In genomic region chr7:65783773-65784172, GRCm38 (mm10) we compare ENCODE assay signal across 22 mouse cellular contexts.
"Had no signal": no experiment of that assay in that cellular context is flagged by ENCODE, and none has a peak within 500 bp of the region (broad histone marks: within the 10 kb centered on the region; RNA-seq: fewer than 3 reads in every experiment).

No protein-coding gene starts in this region.

- H3K4me2 ChIP-seq: heart, embryonic 12.5 days; hindbrain, embryonic 13.5 days; hindbrain, embryonic 15.5 days; limb, embryonic 12.5 days; liver, embryonic 11.5 days; liver, embryonic 13.5 days; liver, embryonic 15.5 days had no signal

- H3K36me3 ChIP-seq: heart, embryonic 10.5 days; heart, embryonic 12.5 days; hindbrain, embryonic 13.5 days; hindbrain, embryonic 15.5 days; limb, embryonic 12.5 days; liver, embryonic 13.5 days; liver, embryonic 15.5 days had no signal

- ATAC-seq: forebrain, postnatal 0 days; hindbrain, postnatal 0 days; intestine, embryonic 16.5 days had no signal

- H3K4me3 ChIP-seq: heart, embryonic 10.5 days; heart, embryonic 12.5 days; hindbrain, embryonic 13.5 days; hindbrain, embryonic 15.5 days; limb, embryonic 12.5 days; liver, embryonic 13.5 days; liver, embryonic 15.5 days had no signal

- DNase-seq: forebrain, postnatal 0 days; gastrocnemius, postnatal 14 days; gastrocnemius, postnatal 36 days; heart, adult 18-20 months; heart, postnatal 10 days; kidney, adult 11 months; kidney, adult 8-10 months; kidney, postnatal 14 days; layer of hippocampus, adult 9-11 months; layer of hippocampus, postnatal 36 days; left cerebral cortex, postnatal 4 days; liver; liver, embryonic 13.5 days had no signal

- H3K9me3 ChIP-seq: heart, embryonic 10.5 days; heart, embryonic 12.5 days; hindbrain, embryonic 13.5 days; hindbrain, embryonic 15.5 days; limb, embryonic 12.5 days; liver, embryonic 13.5 days; liver, embryonic 15.5 days had no signal

- H3K27me3 ChIP-seq: hindbrain, embryonic 13.5 days; hindbrain, embryonic 15.5 days; limb, embryonic 12.5 days; liver, embryonic 13.5 days had no signal

- H3K9ac ChIP-seq: forebrain, postnatal 0 days; heart, embryonic 12.5 days; hindbrain, embryonic 13.5 days; hindbrain, embryonic 15.5 days; limb, embryonic 12.5 days; liver, embryonic 13.5 days; liver, embryonic 15.5 days had no signal

- H3K27ac ChIP-seq: heart, embryonic 10.5 days; hindbrain, embryonic 13.5 days; hindbrain, embryonic 15.5 days; hindbrain, postnatal 0 days; limb, embryonic 12.5 days; liver, embryonic 13.5 days; liver, embryonic 15.5 days had no signal

- H3K4me1 ChIP-seq: heart, embryonic 10.5 days; heart, embryonic 12.5 days; liver, embryonic 13.5 days; liver, embryonic 15.5 days had no signal
